Mouse (Mus musculus) cortical plate, adult 2 months (tissue): Measurements from ENCODE around the gene Npas1.

Experiments used
- CTCF ChIP-seq: fragments of 200-500 bp; IDR thresholded peaks from 2 replicates; pipeline ENCODE4 v1.5.1; 2011; ENCODE audit warnings: mild to moderate bottlenecking, control low read depth, low read length; ENCODE audit not compliant: insufficient read depth; ENCODE audit errors: extremely low read depth
- POLR2A ChIP-seq: fragments of 200-500 bp; IDR thresholded peaks from 2 replicates; pipeline ENCODE4 v1.6.1; 2011; ENCODE audit warnings: mild to moderate bottlenecking, low read length, control low read depth; ENCODE audit not compliant: insufficient read depth; ENCODE audit errors: extremely low read depth

DNA sequence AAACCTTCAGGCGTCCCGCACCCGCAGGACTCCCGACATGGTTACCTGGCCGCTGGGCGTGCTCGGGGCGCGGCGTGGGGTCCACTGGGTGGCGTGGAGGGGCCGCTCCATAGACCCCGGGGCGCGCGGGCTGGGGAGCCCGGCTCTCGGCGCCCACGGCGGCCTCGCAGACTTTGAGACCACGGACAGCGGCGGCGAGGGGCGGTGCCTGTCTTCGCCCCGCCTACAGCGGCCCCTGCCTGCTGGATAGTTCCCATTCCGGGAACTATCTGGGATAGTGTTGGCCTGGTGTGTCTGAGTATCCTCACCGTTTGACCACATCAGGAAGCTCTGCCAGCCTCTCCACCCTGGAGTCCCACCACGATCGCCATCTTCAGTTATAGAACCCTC is 933 bp downstream of the Npas1 start:
- no peak for TF ChIP-seq CTCF
- TF ChIP-seq POLR2A = no peak
